ENCODE assay signal across 8 mouse cellular contexts in genomic region chr11:34008702-34009101, GRCm38 (mm10). TPM values are rescaled to one million over a fixed set of nuclear protein-coding genes. Genes with fewer than 3 reads are reported as not detected.
DNase-seq lines count a peak whose midpoint lies in the region; ATAC-seq and TF ChIP-seq lines count a peak whose summit lies in the region.

No protein-coding gene starts in this region.

- H3K4me3 ChIP-seq in heart, adult 2 months, result no peak overlapping the region
- no peak overlapping the region for H3K4me3 ChIP-seq in heart, embryonic 12.5 days
- H3K4me3 ChIP-seq in embryonic facial prominence, embryonic 10.5 days, result no peak overlapping the region
- no peak overlapping the region for H3K4me3 ChIP-seq in limb, embryonic 14.5 days (replicated peaks; ENCODE audit: low read length)
- no peak overlapping the region for H3K4me3 ChIP-seq in midbrain, embryonic 15.5 days

- no peaks in the 10 kb centered on the region for H3K9me3 ChIP-seq in heart, embryonic 12.5 days (replicated peaks)
- no peaks in the 10 kb centered on the region for H3K9me3 ChIP-seq in embryonic facial prominence, embryonic 10.5 days
- no peaks in the 10 kb centered on the region for H3K9me3 ChIP-seq in limb, embryonic 14.5 days (ENCODE audit: control insufficient read depth, low read length)
- no peaks in the 10 kb centered on the region for H3K9me3 ChIP-seq in midbrain, embryonic 15.5 days

- H3K4me1 ChIP-seq in heart, adult 2 months (ENCODE audit: control insufficient read depth, insufficient read depth, low read length), result peaks cover 6% of the 10 kb centered on the region
- H3K4me1 ChIP-seq in heart, embryonic 12.5 days (replicated peaks), result peaks cover 5% of the 10 kb centered on the region; the same call in 1 of the 2 replicates
- peaks cover 8% of the 10 kb centered on the region for H3K4me1 ChIP-seq in embryonic facial prominence, embryonic 10.5 days
- H3K4me1 ChIP-seq in limb, embryonic 14.5 days (ENCODE audit: control insufficient read depth, insufficient read depth, low read length), result no peaks in the 10 kb centered on the region
- no peaks in the 10 kb centered on the region for H3K4me1 ChIP-seq in midbrain, embryonic 15.5 days

- ATAC-seq in heart, embryonic 12.5 days (ENCODE audit: insufficient number of reproducible peaks, low FRiP score), result no peak
- ATAC-seq in Patski, result no peak
- ATAC-seq in limb, embryonic 14.5 days (ENCODE audit: low FRiP score, low read depth), result peak; percentile 28; the same call in 1 of the 2 replicates
- ATAC-seq in midbrain, embryonic 15.5 days (replicated peaks), result peak; percentile 62

- CTCF ChIA-PET in Patski (lab: Charles Lee), result interaction anchor here (0.9 to 1.7 kb wide), 3 partner anchors 13 to 37 kb away, joined by 3 to 5 read pairs (median 4); no protein-coding TSS in a partner anchor

- H3K79me2 ChIP-seq in heart, adult 2 months (replicated peaks; ENCODE audit: control insufficient read depth, insufficient read depth, low read length), result no peaks in the 10 kb centered on the region

- 41% methylated on average over 9 of the region's 9 CpGs for WGBS in heart, adult 2 months
- 41% methylated on average over 9 of the region's 9 CpGs for WGBS in heart, embryonic 12.5 days
- WGBS in embryonic facial prominence, embryonic 10.5 days, result 50% methylated on average over 9 of the region's 9 CpGs
- 38% methylated on average over 9 of the region's 9 CpGs for WGBS in limb, embryonic 14.5 days
- WGBS in midbrain, embryonic 15.5 days, result 48% methylated on average over 9 of the region's 9 CpGs

- no peaks in the 10 kb centered on the region for H3K36me3 ChIP-seq in heart, adult 2 months (ENCODE audit: control insufficient read depth, insufficient read depth, low read length)
- no peaks in the 10 kb centered on the region for H3K36me3 ChIP-seq in heart, embryonic 12.5 days
- no peaks in the 10 kb centered on the region for H3K36me3 ChIP-seq in embryonic facial prominence, embryonic 10.5 days (replicated peaks)
- no peaks in the 10 kb centered on the region for H3K36me3 ChIP-seq in limb, embryonic 14.5 days (ENCODE audit: control insufficient read depth, insufficient read depth, low read length)
- no peaks in the 10 kb centered on the region for H3K36me3 ChIP-seq in midbrain, embryonic 15.5 days (replicated peaks)
- H3K36me3 ChIP-seq in splenic B cell, adult 2 months (ENCODE audit: control insufficient read depth, insufficient read depth, low read length, poor library complexity, severe bottlenecking), result no peaks in the 10 kb centered on the region

- H3K4me2 ChIP-seq in heart, embryonic 12.5 days, result no peak overlapping the region
- H3K4me2 ChIP-seq in limb, embryonic 14.5 days (replicated peaks; ENCODE audit: low read depth, low read length, severe bottlenecking), result no peak overlapping the region
- no peak overlapping the region for H3K4me2 ChIP-seq in midbrain, embryonic 15.5 days

- TF ChIP-seq CTCF in heart, adult 2 months (IDR thresholded peaks at IDR 0.05), result peak; percentile 78
- peak; percentile 73 for TF ChIP-seq CTCF in Patski (IDR thresholded peaks at IDR 0.05)

- TF ChIP-seq EP300 in heart, adult 2 months (IDR thresholded peaks at IDR 0.05; ENCODE audit: insufficient read depth, low read depth, low read length), result 0 out of 2 replicates have a peak, but pooled peaks have one; percentile 32

- H3K27me3 ChIP-seq in heart, adult 2 months (ENCODE audit: control insufficient read depth, insufficient read depth, low read length), result no peaks in the 10 kb centered on the region
- no peaks in the 10 kb centered on the region; the same call in 1 of the 2 replicates for H3K27me3 ChIP-seq in heart, embryonic 12.5 days (replicated peaks)
- H3K27me3 ChIP-seq in Patski, result peaks cover 10% of the 10 kb centered on the region
- no peaks in the 10 kb centered on the region for H3K27me3 ChIP-seq in embryonic facial prominence, embryonic 10.5 days (replicated peaks; ENCODE audit: low read depth, poor library complexity, severe bottlenecking)
- no peaks in the 10 kb centered on the region for H3K27me3 ChIP-seq in limb, embryonic 14.5 days (ENCODE audit: control insufficient read depth, insufficient read depth, low read length)
- H3K27me3 ChIP-seq in midbrain, embryonic 15.5 days (replicated peaks), result 0 out of 2 replicates have a peak, but pooled peaks cover 3% of the 10 kb centered on the region
- H3K27me3 ChIP-seq in splenic B cell, adult 2 months (ENCODE audit: control insufficient read depth, insufficient read depth, low read length, poor library complexity, severe bottlenecking), result no peaks in the 10 kb centered on the region

- DNase-seq in heart, adult 2 months, result peak; percentile 36 to 37
- no peak for DNase-seq in Patski (ENCODE audit: low read depth, low spot score)
- peak; percentile 62 for DNase-seq in embryonic facial prominence, embryonic 10.5 days (ENCODE audit: low spot score)
- peak; percentile 95 for DNase-seq in induced T-regulatory cell, adult 2 months (ENCODE audit: low read depth)
- DNase-seq in limb, embryonic 14.5 days (ENCODE audit: low spot score), result peak; percentile 67
- peak; percentile 86 for DNase-seq in splenic B cell, adult 2 months (ENCODE audit: low read depth, low spot score)

- POLR2A ChIA-PET in Patski (lab: Charles Lee), result no interaction called here

- H3K9ac ChIP-seq in heart, adult 2 months (ENCODE audit: low read depth, low read length), result no peak overlapping the region
- H3K9ac ChIP-seq in heart, embryonic 12.5 days, result no peak overlapping the region
- H3K9ac ChIP-seq in limb, embryonic 14.5 days (ENCODE audit: low read depth, low read length, severe bottlenecking), result no peak overlapping the region
- no peak overlapping the region for H3K9ac ChIP-seq in midbrain, embryonic 15.5 days

- intact Hi-C loops in heart, adult 2 months (cut with DNase I), result no loop called here

- no peak overlapping the region for H3K27ac ChIP-seq in heart, adult 2 months
- H3K27ac ChIP-seq in heart, embryonic 12.5 days (ENCODE audit: poor library complexity, severe bottlenecking), result no peak overlapping the region
- peak overlapping the region; percentile 40; the same call in 1 of the 2 replicates for H3K27ac ChIP-seq in embryonic facial prominence, embryonic 10.5 days (replicated peaks)
- no peak overlapping the region for H3K27ac ChIP-seq in limb, embryonic 14.5 days (replicated peaks; ENCODE audit: low read depth, low read length)
- H3K27ac ChIP-seq in midbrain, embryonic 15.5 days, result no peak overlapping the region

- no peak for TF ChIP-seq POLR2A in heart, adult 2 months (IDR thresholded peaks at IDR 0.05; ENCODE audit: insufficient read depth, low read depth, low read length)
- TF ChIP-seq POLR2A in limb, embryonic 14.5 days (IDR thresholded peaks at IDR 0.05; ENCODE audit: borderline replicate concordance, extremely low read depth, insufficient read depth, insufficient read length), result no peak

- in situ Hi-C loops in Patski (cut with MboI; ENCODE audit: low pct_unique_long_range_greater_than_20kb), result loop anchor here (10.0 kb wide), 1 partner anchor 274 kb away; no protein-coding TSS in a partner anchor

RNA-seq across cellular contexts. Expression of gene Kcnip1, which starts 15.8 kb away (rescaled TPM):
- under 1 TPM in 1 of 2 experiments, not detected in 1; 0.11 TPM for total RNA-seq in heart, adult 2 months (2021)
- polyA plus RNA-seq in heart, adult 2 months (2012; rRNA removed), result 0.18 and 0.20 TPM in 2 replicates
- 0.24 and 0.54 TPM in 2 replicates for polyA plus RNA-seq in heart, embryonic 12.5 days (2016; fragmentation: Nextera tagmentation; extraction: Ambion mirVana)
- not detected for polyA plus RNA-seq in Patski (2021)
- polyA plus RNA-seq in embryonic facial prominence, embryonic 10.5 days (2016; fragmentation: Nextera tagmentation; extraction: Ambion mirVana), result 1.5 and 2.0 TPM in 2 replicates
- polyA plus RNA-seq in limb, embryonic 14.5 days (2012; rRNA removed), result 2.4 and 3.4 TPM in 2 replicates
- 4.5 and 5.0 TPM in 2 replicates for polyA plus RNA-seq in limb, embryonic 14.5 days (2014; fragmentation: Nextera tagmentation; extraction: Ambion mirVana)
- 86.6 and 92.9 TPM in 2 replicates for polyA plus RNA-seq in midbrain, embryonic 15.5 days (2015; fragmentation: Nextera tagmentation; extraction: Ambion mirVana)

RNA-seq across cellular contexts. Expression of gene Lcp2, which starts 38.0 kb away (rescaled TPM):
- 1 to 10 TPM; 1.6 to 1.7 TPM for total RNA-seq in heart, adult 2 months (2021)
- 1.3 and 1.8 TPM in 2 replicates for polyA plus RNA-seq in heart, adult 2 months (2012; rRNA removed)
- 1.3 TPM in 2 replicates for polyA plus RNA-seq in heart, embryonic 12.5 days (2016; fragmentation: Nextera tagmentation; extraction: Ambion mirVana)
- polyA plus RNA-seq in Patski (2021), result not detected
- polyA plus RNA-seq in embryonic facial prominence, embryonic 10.5 days (2016; fragmentation: Nextera tagmentation; extraction: Ambion mirVana), result 1.4 and 1.5 TPM in 2 replicates
- polyA plus RNA-seq in limb, embryonic 14.5 days (2012; rRNA removed), result 4.2 and 5.1 TPM in 2 replicates
- polyA plus RNA-seq in limb, embryonic 14.5 days (2014; fragmentation: Nextera tagmentation; extraction: Ambion mirVana), result 4.4 and 6.1 TPM in 2 replicates
- polyA plus RNA-seq in midbrain, embryonic 15.5 days (2015; fragmentation: Nextera tagmentation; extraction: Ambion mirVana), result 2.6 and 4.0 TPM in 2 replicates

RNA-seq across cellular contexts. Expression of gene Kcnmb1, which starts 45.9 kb away (rescaled TPM):
- total RNA-seq in heart, adult 2 months (2021), result 1 to 10 TPM; 1.0 to 1.1 TPM
- 2.1 and 3.2 TPM in 2 replicates for polyA plus RNA-seq in heart, adult 2 months (2012; rRNA removed)
- polyA plus RNA-seq in heart, embryonic 12.5 days (2016; fragmentation: Nextera tagmentation; extraction: Ambion mirVana), result 4.6 and 4.7 TPM in 2 replicates
- polyA plus RNA-seq in Patski (2021), result not detected
- polyA plus RNA-seq in embryonic facial prominence, embryonic 10.5 days (2016; fragmentation: Nextera tagmentation; extraction: Ambion mirVana), result 0.09 and 0.13 TPM in 2 replicates
- polyA plus RNA-seq in limb, embryonic 14.5 days (2012; rRNA removed), result 0.10 and 0.13 TPM in 2 replicates
- polyA plus RNA-seq in limb, embryonic 14.5 days (2014; fragmentation: Nextera tagmentation; extraction: Ambion mirVana), result 0.07 and 0.18 TPM in 2 replicates
- polyA plus RNA-seq in midbrain, embryonic 15.5 days (2015; fragmentation: Nextera tagmentation; extraction: Ambion mirVana), result 0.20 and 0.21 TPM in 2 replicates

Comparison
In these comparisons a context has a peak if more than half of its experiments do, and no peak if none do; other contexts are left out.
1. ATAC-seq: peak in limb, embryonic 14.5 days (single experiment) and midbrain, embryonic 15.5 days (single experiment); none in heart, embryonic 12.5 days (single experiment) and Patski (single experiment).
2. RNA of gene Kcnip1, which starts 15.8 kb away (polyA plus RNA-seq): 86.6 to 92.9 TPM in midbrain, embryonic 15.5 days; 2.4 to 5.0 TPM in limb, embryonic 14.5 days, 1.5 to 2.0 TPM in embryonic facial prominence, embryonic 10.5 days, 0.24 to 0.54 TPM in heart, embryonic 12.5 days, 0.18 to 0.20 TPM in heart, adult 2 months and not detected in Patski (single experiment); every median in the first group is over 10 times any median in the second.